Mouse (Mus musculus) small intestine, adult 2 months (tissue): ENCODE data around the gene Ccdc12.

Experiments
- CTCF ChIP-seq: fragments of 200-500 bp; IDR thresholded peaks from 2 replicates; pipeline ENCODE4 v1.5.1; 2012; ENCODE audit warnings: low read depth, mild to moderate bottlenecking, control low read depth, inconsistent platforms, low read length, moderate library complexity, mixed read lengths; ENCODE audit not compliant: insufficient replicate concordance, insufficient read length; ENCODE audit errors: extremely low read depth
- POLR2A ChIP-seq: fragments of 200-500 bp; IDR thresholded peaks from 2 replicates; pipeline ENCODE4 v1.6.1; 2012; ENCODE audit warnings: low read depth, mild to moderate bottlenecking, control low read depth, inconsistent platforms, low read length, moderate library complexity

DNA sequence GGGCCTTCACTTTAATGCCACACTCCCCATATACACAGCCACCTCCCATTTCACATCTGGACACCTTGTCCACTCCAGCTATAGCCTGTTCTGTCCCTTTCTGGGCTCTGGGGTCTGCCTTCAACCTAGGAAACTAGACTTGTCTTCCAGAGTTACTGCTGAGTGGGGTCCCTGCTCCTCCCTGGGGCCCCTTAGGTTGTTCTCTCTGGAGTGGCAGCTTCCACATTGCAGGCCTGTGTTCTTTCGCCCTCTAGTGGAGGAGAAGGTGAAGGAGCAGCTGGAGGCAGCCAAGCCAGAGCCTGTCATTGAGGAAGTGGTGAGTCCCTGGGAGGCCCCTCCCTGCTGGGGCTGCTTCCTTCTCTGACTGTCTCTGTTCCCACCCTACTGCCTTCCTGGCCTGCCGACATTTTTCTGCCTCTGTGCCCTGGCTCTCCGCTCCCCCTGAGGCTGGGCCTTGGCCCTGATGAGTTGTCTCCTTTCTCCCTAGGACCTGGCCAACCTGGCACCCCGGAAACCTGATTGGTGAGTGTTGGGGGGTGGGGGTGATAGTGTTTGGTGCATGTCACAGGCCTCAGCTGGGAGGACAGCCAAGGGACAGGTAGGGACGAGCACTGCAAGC lies 53.4 kb downstream of the Ccdc12 start:
- TF ChIP-seq CTCF (peak; percentile 82), POLR2A (no peak)
